Mouse (Mus musculus) heart, embryonic 14.5 days (tissue): Measurements from ENCODE around the gene Amhr2. TPM values are rescaled to one million over a fixed set of nuclear protein-coding genes. Genes with fewer than 3 reads are reported as not detected.

ENCODE experiments used
- ATAC-seq: fragments of 200-750 bp; cut with Nextera tagmentation; 2 replicates; pipeline ENCODE4 v1.8.0; 2017; ENCODE audit warnings: low read depth, moderate TSS enrichment; ENCODE audit not compliant: insufficient number of reproducible peaks, insufficient read depth, low FRiP score
- H3K27ac ChIP-seq, 2 experiments: fragments of 200-500 bp in 1 of 2; fragments of 300-500 bp in 1 of 2; sonication (generic) in 1 of 2; replicated peaks in 1 of 2; 2 replicates each; pipeline ENCODE4 v1.5.1; 2012 to 2014; ENCODE audit warnings: low read depth in 2 of 2, low read length in 2 of 2, control low read depth in 1 of 2, mild to moderate bottlenecking in 1 of 2, mixed read lengths in 1 of 2; ENCODE audit not compliant: control insufficient read depth in 1 of 2, insufficient read depth in 1 of 2
- H3K27me3 ChIP-seq: fragments of 300-500 bp; sonication (generic); 2 replicates; pipeline ENCODE4 v1.6.1; 2014; ENCODE audit warnings: mild to moderate bottlenecking, low read length, control low read depth; ENCODE audit not compliant: control insufficient read depth, insufficient read depth
- H3K36me3 ChIP-seq: fragments of 300-500 bp; sonication (generic); 2 replicates; pipeline ENCODE4 v1.6.1; 2014; ENCODE audit warnings: mild to moderate bottlenecking, control low read depth, low read length, mixed read lengths; ENCODE audit not compliant: control insufficient read depth, insufficient read depth
- H3K4me1 ChIP-seq, 2 experiments: fragments of 200-500 bp in 1 of 2; fragments of 300-500 bp in 1 of 2; sonication (generic) in 1 of 2; 2 replicates each; pipeline ENCODE4 v1.6.1; 2012 to 2014; ENCODE audit warnings: low read length in 2 of 2, control low read depth in 1 of 2, mixed read lengths in 1 of 2; ENCODE audit not compliant: control insufficient read depth in 2 of 2, insufficient read depth in 2 of 2
- H3K4me2 ChIP-seq: fragments of 300-500 bp; sonication (generic); 2 replicates; pipeline ENCODE4 v1.6.1; 2014; ENCODE audit warnings: mild to moderate bottlenecking, low read length
- H3K4me3 ChIP-seq, 2 experiments: fragments of 200-500 bp in 1 of 2; fragments of 300-500 bp in 1 of 2; sonication (generic) in 1 of 2; 2 replicates each; pipeline ENCODE4 v1.5.1; 2012 to 2014; ENCODE audit warnings: low read length in 2 of 2, mild to moderate bottlenecking in 2 of 2, control low read depth in 1 of 2, low read depth in 1 of 2, moderate library complexity in 1 of 2; ENCODE audit not compliant: control insufficient read depth in 1 of 2, insufficient read depth in 1 of 2
- H3K9ac ChIP-seq: fragments of 300-500 bp; sonication (generic); 2 replicates; pipeline ENCODE4 v1.6.1; 2014; ENCODE audit warnings: mild to moderate bottlenecking, low read length
- H3K9me3 ChIP-seq: fragments of 300-500 bp; sonication (generic); 2 replicates; pipeline ENCODE4 v1.6.1; 2016; ENCODE audit warnings: low read length, control low read depth; ENCODE audit not compliant: control insufficient read depth
- WGBS: fragments of 180-500 bp; shearing (Covaris S2); extraction: QIAGEN DNeasy Blood & Tissue Kit; methylation state at CpG from one replicate; pipeline ENCODE4 v1.1.7; 2014; 5-methylcytosine and 5-hydroxymethylcytosine counted together
- polyA plus RNA-seq: library from polyadenylated mRNA; unstranded; fragments of >200 nt; fragmentation: Nextera tagmentation; extraction: Ambion mirVana; gene quantifications from 2 replicates; pipeline ENCODE4 v1.2.1, GENCODE M21; 2014

The Amhr2 gene
- polyA plus RNA-seq, 1 experiment from 2014 or later: 2.1 TPM

DNA sequence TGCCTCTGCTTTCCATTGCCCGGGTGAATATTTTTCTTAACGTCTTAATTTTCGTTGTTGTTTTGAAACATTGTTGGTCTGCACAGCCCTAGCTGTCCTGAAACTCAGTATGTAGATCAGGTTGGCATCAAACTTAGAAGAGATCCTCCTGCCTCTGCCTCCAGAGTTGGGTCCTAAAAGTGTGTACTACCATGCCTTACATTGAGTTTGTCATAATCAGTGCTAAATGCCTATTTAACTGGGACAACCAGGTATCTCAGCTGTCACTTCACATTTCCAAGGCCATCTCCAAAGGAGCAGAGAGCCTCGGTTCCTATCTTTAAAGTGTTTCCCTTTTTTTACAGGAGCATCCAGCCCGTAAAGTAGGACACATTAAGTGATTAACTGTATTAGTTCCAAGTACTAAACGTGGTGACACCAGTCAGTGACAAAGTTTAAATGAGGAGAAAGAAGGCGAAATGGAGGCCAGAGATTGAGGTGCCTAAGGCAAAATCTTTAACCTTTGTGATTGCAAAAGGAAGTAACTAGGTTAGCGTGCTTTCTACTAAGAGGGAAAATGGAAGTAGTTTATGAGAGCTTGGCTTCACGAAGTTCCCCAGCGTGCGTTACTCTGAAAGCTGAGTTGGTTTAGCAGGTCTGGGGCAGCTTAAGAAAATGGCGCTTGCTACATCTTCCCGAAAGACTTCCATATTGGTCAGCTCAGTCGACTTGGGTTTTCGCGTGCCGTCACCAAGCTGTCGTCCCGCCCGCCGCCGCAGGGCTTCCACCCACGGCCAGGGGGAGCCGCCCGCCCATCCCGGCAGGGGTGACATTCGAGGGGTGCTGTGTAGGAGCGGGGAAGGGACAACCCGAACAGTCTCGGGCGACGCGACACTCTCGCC is 40.3 kb upstream of the Amhr2 start:
- 15% methylated on average over 34 of the region's 34 CpGs for WGBS
- Histone ChIP-seq H3K36me3 (peaks cover 25% of the 10 kb centered on the region), H3K27me3 (no peaks in the 10 kb centered on the region), H3K4me1 (peaks cover 1 to 31% of the 10 kb centered on the region in 2 experiments; a peak in 3 of 4 replicates), H3K9ac (peak overlapping the region; percentile 89), H3K4me3 (peak overlapping the region; percentile 53 to 62), H3K9me3 (no peaks in the 10 kb centered on the region), H3K27ac (peak overlapping the region; percentile 100), H3K4me2 (peak overlapping the region; percentile 72)
- no peak; the same call in 1 of the 2 replicates for ATAC-seq

DNA sequence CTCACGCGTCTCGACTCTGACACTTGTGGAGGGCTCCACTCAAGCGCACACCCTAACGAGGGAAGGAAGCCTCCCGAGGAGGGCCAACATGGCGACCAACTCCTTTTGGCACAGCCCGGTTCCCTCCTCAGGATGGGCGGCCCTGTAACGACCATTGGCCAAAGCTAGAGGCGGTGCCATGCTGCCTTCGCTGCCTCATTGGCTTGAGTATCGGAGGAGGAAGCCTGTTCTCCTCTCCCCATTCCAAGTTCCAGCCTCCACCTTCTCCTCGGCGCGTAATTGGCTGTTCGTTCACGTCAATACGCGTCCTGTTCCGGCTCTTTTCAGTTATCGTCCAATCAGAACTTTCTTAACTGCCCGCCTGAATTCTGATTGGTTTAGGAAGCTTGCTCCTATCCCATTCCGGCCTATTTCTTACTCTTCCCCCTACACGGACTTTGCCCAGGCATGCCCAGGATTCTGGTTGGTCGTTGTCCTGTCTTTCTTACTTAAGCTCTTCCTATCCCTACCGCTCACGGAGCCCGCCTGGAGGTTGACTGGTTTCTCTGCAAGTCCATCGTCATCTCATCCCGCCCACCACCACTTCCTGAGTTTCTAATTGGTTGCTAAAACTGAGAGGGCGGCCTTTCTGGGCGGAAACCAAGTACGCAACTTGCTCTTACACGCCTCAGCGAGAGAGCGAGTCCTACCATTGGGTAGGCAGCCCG is 39.5 kb upstream of the Amhr2 start, which contains the start of gene Sp1:
Sp1 (plus strand) TSS at position 655 of the 707 bp plus-strand sequence.
- under 1% methylated on average over 38 of the region's 38 CpGs for WGBS
- H3K9me3 ChIP-seq: no peaks in the 10 kb centered on the region
- ATAC-seq: peak; percentile 96
- peaks cover 33% of the 10 kb centered on the region for H3K36me3 ChIP-seq
- peaks cover 0 to 28% of the 10 kb centered on the region in 2 experiments; a peak in 3 of 4 replicates for H3K4me1 ChIP-seq
- peak within 1 kb of the TSS; percentile 62 to 74 for H3K4me3 ChIP-seq
- H3K9ac ChIP-seq: peak within 1 kb of the TSS; percentile 94
- no peaks in the 10 kb centered on the region for H3K27me3 ChIP-seq
- peak within 1 kb of the TSS; percentile 72 for H3K4me2 ChIP-seq
- peak within 1 kb of the TSS; percentile 100 for H3K27ac ChIP-seq

DNA sequence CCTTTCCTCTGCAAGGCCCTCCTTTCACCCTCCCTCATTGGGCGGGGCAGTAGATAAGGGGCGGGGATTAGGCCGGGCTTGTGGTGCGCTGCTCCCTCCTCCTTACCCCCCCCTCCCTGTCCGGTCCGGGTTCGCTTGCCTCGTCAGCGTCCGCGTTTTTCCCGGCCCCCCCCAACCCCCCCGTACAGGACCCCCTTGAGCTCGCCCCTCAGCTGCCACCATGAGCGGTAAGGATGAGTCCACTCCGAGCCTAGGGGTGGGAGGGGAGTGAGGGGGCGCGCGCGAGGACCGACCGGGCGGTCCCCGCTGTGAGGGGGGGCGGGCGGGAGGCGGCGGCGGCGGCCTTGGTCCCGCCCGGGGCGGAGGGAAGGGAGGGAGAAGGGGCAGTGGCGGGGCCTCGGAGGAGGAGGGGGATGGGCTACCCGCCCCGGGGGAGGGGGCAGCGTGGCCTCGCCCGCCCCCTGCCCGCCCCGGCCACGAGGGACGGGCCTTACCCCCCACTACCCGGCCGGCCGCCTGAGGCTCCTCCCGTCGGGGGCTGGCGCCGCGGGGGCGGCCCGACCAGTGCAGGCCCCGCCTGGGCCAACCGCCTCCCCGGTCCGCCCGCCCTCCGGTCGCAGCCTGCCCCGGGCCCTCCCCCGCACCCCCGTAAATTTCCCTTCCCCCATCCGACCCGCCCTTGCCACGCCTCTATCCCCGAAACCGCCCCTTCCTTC is 38.8 kb upstream of the Amhr2 start:
- ATAC-seq: peak; percentile 44
- WGBS: under 1% methylated on average over 40 of the region's 69 CpGs

DNA sequence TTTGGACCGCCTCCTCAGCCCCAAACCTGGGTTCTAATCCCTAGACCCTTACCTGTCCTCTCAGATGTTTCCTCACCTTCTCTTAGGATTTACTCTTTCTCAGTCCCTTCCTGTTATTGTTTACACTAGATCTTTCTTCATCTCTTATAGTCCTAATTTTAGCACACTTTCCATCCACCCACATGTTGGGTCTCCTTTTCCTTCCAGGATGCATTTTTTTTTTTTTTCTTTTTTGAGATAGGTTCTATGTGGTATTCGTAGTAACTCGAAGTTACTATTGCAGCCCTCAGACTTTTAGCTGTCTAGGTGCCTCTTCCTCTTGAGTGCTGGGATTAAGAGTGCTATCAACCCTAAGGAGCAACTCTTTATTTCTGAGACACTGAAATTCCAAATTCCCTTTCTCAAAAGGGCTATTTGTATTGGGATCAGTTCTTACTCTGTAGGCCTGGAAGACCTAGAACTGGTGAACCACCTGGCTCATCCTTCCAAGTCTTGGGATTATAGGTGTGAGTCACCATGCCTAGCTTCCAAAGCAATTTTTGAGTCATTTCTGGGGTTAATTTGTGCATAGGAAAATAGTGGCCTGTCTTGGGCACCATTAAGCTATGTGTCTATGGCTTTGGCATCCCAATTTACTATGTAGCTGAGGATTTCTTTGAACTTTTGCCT is 38.1 kb upstream of the Amhr2 start:
- Histone ChIP-seq H3K36me3 (peaks cover 43% of the 10 kb centered on the region), H3K4me1 (peaks cover 0 to 28% of the 10 kb centered on the region in 2 experiments; a peak in 3 of 4 replicates), H3K4me3 (peak overlapping the region; percentile 54 to 74), H3K9ac (peak overlapping the region; percentile 94), H3K27me3 (no peaks in the 10 kb centered on the region), H3K4me2 (peak overlapping the region; percentile 56), H3K9me3 (no peaks in the 10 kb centered on the region), H3K27ac (peak overlapping the region; percentile 16 to 97; a peak in 3 of 4 replicates)
- no peak for ATAC-seq
- 2% methylated on average over 3 of the region's 3 CpGs for WGBS

More for the DNA sequence above, 38.8 kb upstream of the Amhr2 start:
- peak overlapping the region; percentile 56 for H3K4me2 ChIP-seq
- peaks cover 38% of the 10 kb centered on the region for H3K36me3 ChIP-seq
- H3K27me3 ChIP-seq: no peaks in the 10 kb centered on the region
- H3K4me3 ChIP-seq: peak overlapping the region; percentile 54 to 74
- H3K9me3 ChIP-seq: no peaks in the 10 kb centered on the region
- H3K9ac ChIP-seq: peak overlapping the region; percentile 94
- peak overlapping the region in 1 of 2 experiments; percentile 97; a peak in 2 of 4 replicates for H3K27ac ChIP-seq
- peaks cover 0 to 28% of the 10 kb centered on the region in 2 experiments; a peak in 3 of 4 replicates for H3K4me1 ChIP-seq

DNA sequence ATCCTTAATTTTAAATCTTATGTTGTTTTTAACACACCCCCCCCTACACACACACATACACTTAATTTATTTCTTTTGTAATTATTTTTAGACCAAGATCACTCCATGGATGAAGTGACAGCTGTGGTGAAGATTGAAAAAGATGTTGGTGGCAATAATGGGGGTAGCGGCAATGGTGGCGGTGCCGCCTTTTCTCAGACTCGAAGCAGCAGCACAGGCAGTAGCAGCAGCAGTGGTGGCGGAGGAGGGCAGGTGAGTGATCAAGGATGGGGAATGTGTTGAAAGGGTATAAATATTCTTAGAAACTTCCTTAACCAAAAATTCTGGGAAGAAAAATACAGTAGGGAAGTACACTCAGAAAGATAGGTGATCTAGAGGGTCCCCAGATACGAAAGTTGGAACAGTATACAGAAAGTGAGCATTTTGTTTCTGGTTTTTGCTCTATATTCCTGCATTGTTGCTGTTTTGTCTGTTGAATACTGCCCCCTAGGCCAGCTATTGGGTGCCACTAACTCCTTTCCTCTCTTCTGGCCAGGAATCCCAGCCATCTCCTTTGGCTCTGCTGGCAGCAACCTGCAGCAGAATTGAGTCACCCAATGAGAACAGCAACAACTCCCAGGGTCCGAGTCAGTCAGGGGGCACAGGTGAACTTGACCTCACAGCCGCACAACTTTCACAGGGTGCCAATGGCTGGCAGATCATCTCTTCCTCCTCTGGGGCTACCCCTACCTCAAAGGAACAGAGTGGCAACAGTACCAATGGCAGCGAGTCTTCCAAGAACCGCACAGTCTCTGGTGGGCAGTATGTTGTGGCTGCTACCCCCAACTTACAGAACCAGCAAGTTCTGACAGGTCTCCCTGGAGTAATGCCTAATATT is 37.2 kb upstream of the Amhr2 start:
- Histone ChIP-seq H3K4me1 (peaks cover 0 to 28% of the 10 kb centered on the region in 2 experiments; a peak in 3 of 4 replicates), H3K4me2 (no peak overlapping the region; the same call in 1 of the 2 replicates), H3K9me3 (no peaks in the 10 kb centered on the region), H3K9ac (no peak overlapping the region), H3K4me3 (peak overlapping the region in 1 of 2 experiments; percentile 74; a peak in 1 of 4 replicates), H3K36me3 (peaks cover 52% of the 10 kb centered on the region), H3K27me3 (no peaks in the 10 kb centered on the region), H3K27ac (no peak overlapping the region)
- ATAC-seq: no peak
- WGBS: 92% methylated on average over 10 of the region's 10 CpGs

DNA sequence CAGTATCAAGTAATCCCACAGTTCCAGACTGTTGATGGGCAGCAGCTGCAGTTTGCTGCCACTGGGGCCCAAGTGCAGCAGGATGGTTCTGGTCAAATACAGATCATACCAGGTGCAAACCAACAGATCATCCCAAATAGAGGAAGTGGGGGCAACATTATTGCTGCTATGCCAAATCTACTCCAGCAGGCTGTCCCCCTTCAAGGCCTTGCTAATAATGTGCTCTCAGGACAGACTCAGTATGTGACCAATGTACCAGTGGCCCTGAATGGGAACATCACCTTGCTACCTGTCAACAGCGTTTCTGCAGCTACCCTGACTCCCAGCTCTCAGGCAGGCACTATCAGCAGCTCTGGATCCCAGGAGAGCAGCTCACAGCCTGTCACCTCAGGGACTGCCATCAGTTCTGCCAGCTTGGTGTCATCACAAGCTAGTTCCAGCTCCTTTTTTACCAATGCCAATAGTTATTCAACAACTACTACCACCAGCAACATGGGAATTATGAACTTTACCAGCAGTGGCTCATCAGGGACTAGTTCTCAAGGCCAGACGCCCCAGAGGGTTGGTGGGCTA is 36.5 kb upstream of the Amhr2 start:
- H3K4me2 ChIP-seq: no peak overlapping the region
- no peak overlapping the region for H3K9ac ChIP-seq
- peaks cover 0 to 28% of the 10 kb centered on the region in 2 experiments; a peak in 3 of 4 replicates for H3K4me1 ChIP-seq
- no peak overlapping the region for H3K4me3 ChIP-seq
- no peak overlapping the region for H3K27ac ChIP-seq
- no peaks in the 10 kb centered on the region for H3K9me3 ChIP-seq
- 71% methylated on average over 2 of the region's 2 CpGs for WGBS
- peaks cover 59% of the 10 kb centered on the region for H3K36me3 ChIP-seq
- no peak for ATAC-seq
- H3K27me3 ChIP-seq: no peaks in the 10 kb centered on the region
